Mouse (Mus musculus) limb, embryonic 15.5 days (tissue): ENCODE measurements at regions not wholly inside any gene's neighbourhood (a gene's known extent, or its start where the extent isn't known, plus 50 kb on each side); places are given as distances from the start of the nearest gene placed in this dataset.
A peak's percentile ranks its signal among the peaks of the same experiment; 100 is the strongest.

Experiments
- ATAC-seq: fragments of 200-750 bp; cut with Nextera tagmentation; 2 replicates; pipeline ENCODE4 v1.8.0; 2017; ENCODE audit warnings: low read depth, moderate TSS enrichment; ENCODE audit not compliant: insufficient number of reproducible peaks, low FRiP score, low TSS enrichment
- H3K27ac ChIP-seq: fragments of 300-500 bp; sonication (generic); 2 replicates; pipeline ENCODE4 v1.5.1; 2015; ENCODE audit warnings: moderate library complexity, mild to moderate bottlenecking, inconsistent platforms
- H3K27me3 ChIP-seq: fragments of 300-500 bp; sonication (generic); 2 replicates; pipeline ENCODE4 v1.6.1; 2015; ENCODE audit warnings: inconsistent platforms
- H3K36me3 ChIP-seq: fragments of 300-500 bp; sonication (generic); 2 replicates; pipeline ENCODE4 v1.6.1; 2015; ENCODE audit warnings: inconsistent platforms
- H3K4me1 ChIP-seq: fragments of 300-500 bp; sonication (generic); 2 replicates; pipeline ENCODE4 v1.6.1; 2015; ENCODE audit warnings: inconsistent platforms
- H3K4me2 ChIP-seq: fragments of 300-500 bp; sonication (generic); 2 replicates; pipeline ENCODE4 v1.6.1; 2015; ENCODE audit warnings: mild to moderate bottlenecking, inconsistent platforms
- H3K4me3 ChIP-seq: fragments of 300-500 bp; sonication (generic); 2 replicates; pipeline ENCODE4 v1.5.1; 2015; ENCODE audit warnings: mild to moderate bottlenecking, inconsistent platforms
- H3K9ac ChIP-seq: fragments of 300-500 bp; sonication (generic); 2 replicates; pipeline ENCODE4 v1.6.1; 2015; ENCODE audit warnings: inconsistent platforms
- H3K9me3 ChIP-seq: fragments of 300-500 bp; sonication (generic); 2 replicates; pipeline ENCODE4 v1.6.1; 2016; ENCODE audit warnings: inconsistent platforms
- WGBS: fragments of 180-500 bp; shearing (Covaris S2); methylation state at CpG from one replicate; pipeline ENCODE4 v1.1.7; 2015; 5-methylcytosine and 5-hydroxymethylcytosine counted together

DNA sequence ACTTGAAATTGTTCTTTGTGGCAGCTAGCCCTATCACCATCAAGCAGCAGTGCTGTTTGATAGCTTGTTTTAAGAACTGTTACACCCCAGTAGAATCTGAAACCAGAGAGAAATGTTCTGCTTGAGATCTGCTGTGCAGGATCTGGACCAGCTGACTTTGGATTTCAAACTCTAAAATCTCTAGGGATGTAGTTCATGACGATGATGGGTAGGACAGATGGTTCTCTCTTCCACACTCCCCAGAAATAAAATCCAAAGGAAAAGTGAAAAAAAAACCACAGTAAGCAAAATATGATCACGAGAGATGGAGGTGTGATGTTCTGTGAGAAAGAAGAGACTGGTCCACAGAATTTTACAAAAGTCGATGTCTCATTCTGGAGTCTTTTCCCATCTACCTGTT is 879.9 kb downstream of the Stpg2 start:
- ATAC-seq: no peak
- H3K9me3 ChIP-seq: no peaks in the 10 kb centered on the region

DNA sequence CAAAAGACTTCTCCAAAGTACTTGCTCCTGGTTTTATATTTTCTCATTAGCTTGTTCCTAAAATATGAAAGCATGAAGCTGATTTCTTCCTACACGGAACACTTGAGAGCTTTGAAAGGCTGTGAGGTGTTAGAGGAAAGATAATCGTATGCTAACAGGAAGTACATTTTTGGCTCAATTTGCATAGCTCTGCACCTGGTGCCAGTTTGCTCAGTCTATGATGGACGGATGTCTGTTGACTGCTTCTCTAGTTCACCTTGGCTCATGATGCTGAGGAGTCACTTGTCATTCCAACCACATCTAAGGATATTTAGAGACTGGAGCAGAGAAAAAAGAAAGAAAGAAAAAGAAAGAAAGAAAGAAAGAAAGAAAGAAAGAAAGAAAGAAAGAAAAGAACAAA is 882.5 kb downstream of the Stpg2 start:
- Histone ChIP-seq H3K27ac (no peak overlapping the region), H3K9me3 (no peaks in the 10 kb centered on the region), H3K4me2 (no peak overlapping the region), H3K4me1 (no peaks in the 10 kb centered on the region), H3K27me3 (no peaks in the 10 kb centered on the region), H3K36me3 (no peaks in the 10 kb centered on the region), H3K4me3 (no peak overlapping the region), H3K9ac (no peak overlapping the region)
- no peak for ATAC-seq
- 80% methylated on average over 3 of the region's 3 CpGs for WGBS

More for the DNA sequence above, 879.9 kb downstream of the Stpg2 start:
- Histone ChIP-seq H3K36me3 (no peaks in the 10 kb centered on the region), H3K9ac (no peak overlapping the region), H3K4me2 (no peak overlapping the region), H3K27me3 (no peaks in the 10 kb centered on the region), H3K27ac (no peak overlapping the region), H3K4me1 (no peaks in the 10 kb centered on the region), H3K4me3 (no peak overlapping the region)
- 83% methylated on average over 3 of the region's 3 CpGs for whole genome bisulfite sequencing

DNA sequence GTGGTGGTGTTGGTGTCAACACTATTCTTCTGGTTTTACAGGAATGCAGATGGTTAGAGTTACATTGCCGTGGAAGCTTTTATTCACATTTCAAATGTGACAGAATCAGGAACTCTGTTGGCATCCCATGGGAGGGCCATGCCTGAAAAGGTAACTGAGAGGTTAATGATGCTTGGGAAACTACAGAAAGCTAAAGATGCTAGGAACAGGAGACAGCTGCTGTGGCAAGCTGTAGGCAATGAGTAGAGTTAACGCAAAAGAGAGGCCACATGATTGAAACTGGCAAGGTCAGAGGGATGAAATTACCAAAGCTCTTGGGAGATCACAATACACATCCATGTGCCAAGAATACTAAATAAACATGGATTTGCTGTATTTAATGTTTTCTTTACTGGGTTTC is 886.4 kb downstream of the Stpg2 start:
- no peaks in the 10 kb centered on the region for H3K27me3 ChIP-seq
- H3K4me3 ChIP-seq: no peak overlapping the region
- no peaks in the 10 kb centered on the region for H3K4me1 ChIP-seq
- no peak for ATAC-seq
- 55% methylated on average over 2 of the region's 2 CpGs for WGBS
- H3K9ac ChIP-seq: no peak overlapping the region
- no peak overlapping the region for H3K4me2 ChIP-seq
- H3K36me3 ChIP-seq: no peaks in the 10 kb centered on the region
- no peak overlapping the region for H3K27ac ChIP-seq
- H3K9me3 ChIP-seq: no peaks in the 10 kb centered on the region

GRCm38 (mm10) chr3:140096854-140097540 is 891.5 kb downstream of the Stpg2 start:
- H3K27me3 ChIP-seq: no peaks in the 10 kb centered on the region
- ATAC-seq: no peak

DNA sequence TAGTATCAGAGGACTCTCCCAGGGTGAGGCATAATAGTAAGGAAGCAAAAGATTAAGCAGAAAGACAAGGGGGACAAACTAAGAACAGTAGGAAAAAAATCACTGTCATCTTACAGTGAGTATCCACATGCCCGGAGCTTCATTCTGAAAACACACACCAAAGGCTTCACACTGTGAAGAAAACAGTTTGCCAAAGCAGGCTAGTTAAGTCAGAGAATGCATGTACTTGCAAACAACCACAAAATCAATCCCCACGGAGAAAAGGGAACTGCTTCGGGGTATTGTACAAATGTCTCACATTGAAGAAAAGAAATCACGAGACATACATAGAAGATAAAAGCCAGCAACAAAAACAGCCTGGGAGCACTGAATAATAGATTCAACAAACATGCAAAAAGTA is 903.9 kb downstream of the Stpg2 start:
- no peaks in the 10 kb centered on the region for H3K27me3 ChIP-seq
- no peaks in the 10 kb centered on the region for H3K36me3 ChIP-seq
- H3K27ac ChIP-seq: no peak overlapping the region
- no peaks in the 10 kb centered on the region for H3K9me3 ChIP-seq
- no peaks in the 10 kb centered on the region for H3K4me1 ChIP-seq
- H3K4me3 ChIP-seq: no peak overlapping the region
- no peak overlapping the region for H3K9ac ChIP-seq
- H3K4me2 ChIP-seq: no peak overlapping the region
- ATAC-seq: no peak
- WGBS: 61% methylated on average over 4 of the region's 4 CpGs

More at GRCm38 (mm10) chr3:140096854-140097540, 891.5 kb downstream of the Stpg2 start:
- H3K4me1 ChIP-seq: no peaks in the 10 kb centered on the region
- H3K4me2 ChIP-seq: no peak overlapping the region
- H3K27ac ChIP-seq: no peak overlapping the region
- H3K9me3 ChIP-seq: no peaks in the 10 kb centered on the region
- H3K36me3 ChIP-seq: no peaks in the 10 kb centered on the region
- H3K4me3 ChIP-seq: no peak overlapping the region
- H3K9ac ChIP-seq: no peak overlapping the region

GRCm38 (mm10) chr3:140111414-140112172 is 906.1 kb downstream of the Stpg2 start:
- ATAC-seq: no peak
- WGBS: 57% methylated on average over 9 of the region's 9 CpGs

GRCm38 (mm10) chr3:140115116-140115515 is 909.6 kb downstream of the Stpg2 start:
- no peaks in the 10 kb centered on the region for H3K27me3 ChIP-seq
- no peak for ATAC-seq
- whole genome bisulfite sequencing: 81% methylated on average over 1 of the region's 1 CpGs
- no peaks in the 10 kb centered on the region for H3K4me1 ChIP-seq
- H3K9me3 ChIP-seq: no peaks in the 10 kb centered on the region
- H3K4me2 ChIP-seq: no peak overlapping the region
- no peaks in the 10 kb centered on the region for H3K36me3 ChIP-seq
- no peak overlapping the region for H3K27ac ChIP-seq
- H3K9ac ChIP-seq: no peak overlapping the region
- no peak overlapping the region for H3K4me3 ChIP-seq

More at GRCm38 (mm10) chr3:140111414-140112172, 906.1 kb downstream of the Stpg2 start:
- Histone ChIP-seq H3K27me3 (no peaks in the 10 kb centered on the region), H3K27ac (no peak overlapping the region), H3K4me3 (no peak overlapping the region), H3K4me2 (no peak overlapping the region), H3K4me1 (no peaks in the 10 kb centered on the region), H3K36me3 (no peaks in the 10 kb centered on the region), H3K9ac (no peak overlapping the region), H3K9me3 (no peaks in the 10 kb centered on the region)

DNA sequence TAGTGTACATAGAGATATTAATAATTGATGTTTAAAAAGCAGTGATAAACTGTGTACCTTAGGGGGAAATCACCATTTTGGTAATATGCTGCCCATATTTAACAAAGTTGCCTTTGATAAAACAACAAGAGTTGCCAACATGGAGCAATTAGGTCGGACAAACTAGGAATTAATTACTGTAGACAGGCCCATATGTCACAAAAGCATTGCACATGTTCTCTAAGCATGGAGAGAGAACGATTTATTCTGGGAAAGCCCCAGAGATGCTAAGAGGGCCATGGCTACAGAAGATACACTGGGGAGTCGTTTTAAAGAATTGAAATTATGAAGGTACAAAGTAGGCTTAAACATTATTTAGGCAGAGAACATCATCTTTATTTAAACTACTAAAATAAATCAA is 921.8 kb downstream of the Stpg2 start:
- no peaks in the 10 kb centered on the region for H3K36me3 ChIP-seq
- peaks cover 4% of the 10 kb centered on the region; the same call in 1 of the 2 replicates for H3K4me1 ChIP-seq
- WGBS: 60% methylated on average over 3 of the region's 3 CpGs
- H3K9me3 ChIP-seq: no peaks in the 10 kb centered on the region
- no peak overlapping the region for H3K27ac ChIP-seq
- ATAC-seq: no peak
- H3K4me2 ChIP-seq: no peak overlapping the region
- no peaks in the 10 kb centered on the region for H3K27me3 ChIP-seq
- H3K4me3 ChIP-seq: no peak overlapping the region
- no peak overlapping the region for H3K9ac ChIP-seq

GRCm38 (mm10) chr3:140129065-140129778 is 923.7 kb downstream of the Stpg2 start:
- WGBS: 51% methylated on average over 8 of the region's 8 CpGs
- Histone ChIP-seq H3K36me3 (no peaks in the 10 kb centered on the region), H3K9ac (no peak overlapping the region), H3K9me3 (no peaks in the 10 kb centered on the region), H3K27ac (no peak overlapping the region), H3K4me1 (peaks cover 4% of the 10 kb centered on the region; the same call in 1 of the 2 replicates), H3K4me3 (no peak overlapping the region), H3K4me2 (no peak overlapping the region), H3K27me3 (no peaks in the 10 kb centered on the region)
- 0 out of 2 replicates have a peak, but pooled peaks have one; percentile 10 for ATAC-seq

DNA sequence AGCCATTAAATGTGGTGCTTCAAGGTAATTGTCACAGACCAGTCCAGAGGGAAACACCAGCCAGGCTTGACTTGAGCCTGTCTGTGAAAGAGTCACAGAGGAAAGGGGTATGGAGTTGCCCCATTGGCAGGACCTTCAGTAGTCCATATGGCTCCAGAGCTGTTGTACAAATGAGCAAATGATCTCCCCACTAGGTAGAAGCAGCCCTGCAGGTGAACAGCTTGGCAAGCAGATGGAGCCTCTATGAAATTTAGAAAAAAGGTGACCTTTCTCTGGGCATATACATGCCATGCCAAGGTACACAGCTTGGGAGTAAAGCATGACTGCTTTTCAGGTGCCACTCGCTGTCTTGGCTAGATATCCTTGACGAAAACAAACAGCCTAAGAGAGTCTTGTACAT is 938.4 kb downstream of the Stpg2 start:
- no peak overlapping the region for H3K4me2 ChIP-seq
- H3K9ac ChIP-seq: no peak overlapping the region
- no peak for ATAC-seq
- H3K27me3 ChIP-seq: no peaks in the 10 kb centered on the region
- no peak overlapping the region for H3K4me3 ChIP-seq
- H3K9me3 ChIP-seq: no peaks in the 10 kb centered on the region
- H3K36me3 ChIP-seq: no peaks in the 10 kb centered on the region
- WGBS: 95% methylated on average over 2 of the region's 2 CpGs
- H3K4me1 ChIP-seq: no peaks in the 10 kb centered on the region
- no peak overlapping the region for H3K27ac ChIP-seq

GRCm38 (mm10) chr3:140147158-140147933 is 941.9 kb downstream of the Stpg2 start:
- Histone ChIP-seq H3K9me3 (no peaks in the 10 kb centered on the region), H3K9ac (no peak overlapping the region), H3K36me3 (no peaks in the 10 kb centered on the region), H3K27ac (no peak overlapping the region), H3K27me3 (no peaks in the 10 kb centered on the region), H3K4me2 (no peak overlapping the region), H3K4me3 (no peak overlapping the region), H3K4me1 (no peaks in the 10 kb centered on the region)
- no peak for ATAC-seq
- 73% methylated on average over 2 of the region's 2 CpGs for WGBS
